Mouse (Mus musculus): ENCODE results near the gene Gm13289.

DNA sequence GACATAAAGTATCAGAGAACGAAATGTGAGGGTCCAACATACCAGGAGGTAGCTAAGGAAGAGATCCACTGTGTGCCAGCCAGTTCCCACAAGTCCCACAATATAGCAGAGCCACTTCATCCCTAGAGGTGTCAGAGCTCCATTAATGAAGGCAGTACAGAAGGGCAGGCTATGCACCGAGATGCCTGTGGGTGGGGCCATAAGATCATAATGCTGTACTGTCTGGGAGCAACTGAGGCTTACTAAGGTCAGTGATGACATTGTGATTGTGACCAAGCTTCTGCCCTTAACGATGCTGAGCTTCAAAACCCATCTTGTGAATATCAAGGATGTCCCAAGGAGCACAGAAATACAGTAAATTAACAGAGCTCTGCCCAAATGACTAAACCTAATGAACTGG lies 32.5 kb upstream of the Gm13289 start:
- TF ChIP-seq MAFK (IDR thresholded peaks at IDR 0.05; ENCODE audit: insufficient read depth, low read depth, low read length) (no peak), ZC3H11A (IDR thresholded peaks at IDR 0.05; ENCODE audit: borderline replicate concordance, low read depth, low read length) (no peak), ZNF384 (IDR thresholded peaks at IDR 0.05; ENCODE audit: low read depth, low read length) (no peak)
